21 mouse cellular contexts compared by ENCODE assay signal in the genomic region with DNA sequence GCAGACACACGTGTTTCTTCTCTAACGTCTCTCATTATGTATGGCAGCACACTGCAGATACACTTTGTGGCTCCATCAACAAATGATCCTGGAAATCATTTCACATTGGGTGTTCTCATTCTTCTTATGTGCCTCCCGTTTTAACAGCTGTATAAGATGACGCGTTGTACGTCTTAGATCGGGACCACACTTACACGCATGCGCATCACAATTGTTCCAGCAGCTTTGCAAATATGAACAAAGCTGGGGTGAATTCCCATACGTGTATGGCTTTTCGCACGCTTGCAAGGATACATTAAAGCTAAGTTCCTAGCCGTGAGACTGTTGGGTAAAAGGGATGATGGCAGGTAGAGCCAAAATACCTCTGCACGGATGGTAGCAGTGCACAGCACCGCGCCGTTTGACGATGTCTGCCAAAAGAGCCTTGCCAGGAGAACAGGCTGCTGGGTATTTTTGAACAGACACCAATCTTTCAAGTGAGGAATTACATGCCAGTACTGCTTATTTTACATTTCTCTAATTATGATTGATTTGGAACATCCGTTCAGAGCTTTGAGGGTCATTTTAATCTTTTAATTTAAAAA. TPM values are rescaled to one million over a fixed set of nuclear protein-coding genes. Genes with fewer than 3 reads are reported as not detected.
DNase-seq lines count a peak whose midpoint lies in the region; TF ChIP-seq lines count a peak whose summit lies in the region.
"Had no signal": no experiment of that assay in that cellular context is flagged by ENCODE, and none has a peak within 500 bp of the region (broad histone marks: within the 10 kb centered on the region; RNA-seq: fewer than 3 reads in every experiment).

No protein-coding gene starts in this region.

- TF ChIP-seq CTCF in cerebellum, adult 2 months (IDR thresholded peaks at IDR 0.05; ENCODE audit: borderline replicate concordance, insufficient read depth, low read depth, low read length): no peak

- no peak for TF ChIP-seq POLR2A in cerebellum, adult 2 months (IDR thresholded peaks at IDR 0.05; ENCODE audit: borderline replicate concordance, insufficient read depth, low read length)

- peak; percentile 46 for DNase-seq in layer of hippocampus, adult 11-12 months (ENCODE audit: low spot score)
- DNase-seq in layer of hippocampus, postnatal 25 days (ENCODE audit: extremely low spot score in 1 of 2, low spot score in 1 of 2): no peak
- DNase-seq in cerebellum, adult 11 months: peak; percentile 26
- DNase-seq in cerebellum, adult 2 months: peak; percentile 39 to 60
- DNase-seq in cerebellum, postnatal 36 days: peak; percentile 34 to 40
- DNase-seq in ovary, adult 18-20 months (ENCODE audit: low spot score): no peak
- DNase-seq in right cerebral cortex, postnatal 14 days: no peak
- DNase-seq: adrenal gland, adult 8-10 months; gastrocnemius, postnatal 14 days; heart, adult 18-20 months; heart, postnatal 36 days; lung, adult 2 months; lung, postnatal 36 days; thymus, postnatal 14 days had no signal

- no peak overlapping the region for H3K4me3 ChIP-seq in cerebellum, adult 2 months (replicated peaks; ENCODE audit: insufficient read depth, low read depth, low read length)
- H3K4me3 ChIP-seq: embryonic facial prominence, embryonic 10.5 days; heart, embryonic 13.5 days; hindbrain, embryonic 15.5 days; limb, embryonic 12.5 days; liver, embryonic 12.5 days; midbrain, embryonic 15.5 days had no signal

- no peak overlapping the region for H3K27ac ChIP-seq in cerebellum, adult 2 months (ENCODE audit: insufficient read depth, low read length)
- H3K27ac ChIP-seq: embryonic facial prominence, embryonic 10.5 days; heart, embryonic 13.5 days; hindbrain, embryonic 15.5 days; kidney, postnatal 0 days; limb, embryonic 12.5 days; liver, embryonic 12.5 days; midbrain, embryonic 15.5 days had no signal

- 53% methylated on average over 19 of the region's 19 CpGs for WGBS in cerebellum, adult 2 months

- no peaks in the 10 kb centered on the region for H3K4me1 ChIP-seq in cerebellum, adult 2 months (ENCODE audit: control insufficient read depth, insufficient read depth, low read length)
- H3K4me1 ChIP-seq: embryonic facial prominence, embryonic 10.5 days; hindbrain, embryonic 15.5 days; limb, embryonic 12.5 days; liver, embryonic 12.5 days; midbrain, embryonic 15.5 days had no signal

- no peaks in the 10 kb centered on the region for H3K27me3 ChIP-seq in cerebellum, adult 2 months (ENCODE audit: control insufficient read depth, insufficient read depth, low read length)
- H3K27me3 ChIP-seq: heart, embryonic 13.5 days; hindbrain, embryonic 15.5 days; limb, embryonic 12.5 days; liver, embryonic 12.5 days; midbrain, embryonic 15.5 days had no signal

RNA-seq across cellular contexts. Expression of a gene that starts 50.0 kb away (rescaled TPM):
- total RNA-seq in layer of hippocampus, postnatal 25 days (2021): 10 to 100 TPM; 15.1 to 17.4 TPM
- polyA plus RNA-seq in cerebellum, adult 2 months (2012; rRNA removed): 20.8 and 22.5 TPM in 2 replicates

Comparison
In these comparisons a context has a peak if more than half of its experiments do, and no peak if none do; other contexts are left out.
1. DNase-seq: peak in layer of hippocampus, adult 11-12 months (single experiment), cerebellum, adult 11 months (single experiment), cerebellum, adult 2 months (2 of 2) and cerebellum, postnatal 36 days (2 of 2); none in layer of hippocampus, postnatal 25 days (0 of 2), ovary, adult 18-20 months (single experiment) and right cerebral cortex, postnatal 14 days (single experiment).